Mouse (Mus musculus) MEL (cell line): ENCODE measurements around the gene Gm11077.

ENCODE experiments used
- CHD1 ChIP-seq: IDR thresholded peaks from 2 replicates; pipeline ENCODE4 v1.6.1; 2012; ENCODE audit warnings: low read depth, mild to moderate bottlenecking, inconsistent platforms, low read length, improper control_type of control experiment
- CTCF ChIP-seq, 3 experiments: IDR thresholded peaks in 2 of 3; conservative IDR thresholded peaks in 1 of 3; 2 replicates each; pipeline ENCODE4 v1.5.1; 2011 to 2012; ENCODE audit warnings: low read length in 3 of 3, low read depth in 2 of 3, mild to moderate bottlenecking in 2 of 3, improper control_type of control experiment in 1 of 3, inconsistent platforms in 1 of 3, mixed read lengths in 1 of 3, moderate library complexity in 1 of 3; ENCODE audit not compliant: control insufficient read depth in 1 of 3, insufficient read depth in 1 of 3, poor library complexity in 1 of 3, severe bottlenecking in 1 of 3
- EP300 ChIP-seq, 2 experiments: IDR thresholded peaks; 2 replicates each; pipeline ENCODE4 v1.6.1; 2011; ENCODE audit warnings: improper control_type of control experiment in 2 of 2, low read length in 2 of 2, low read depth in 1 of 2, mild to moderate bottlenecking in 1 of 2
- HCFC1 ChIP-seq: IDR thresholded peaks from 2 replicates; pipeline ENCODE4 v1.6.1; 2012; ENCODE audit warnings: low read depth, mild to moderate bottlenecking, inconsistent platforms, low read length, improper control_type of control experiment, moderate library complexity
- NRF1 ChIP-seq: IDR thresholded peaks from 2 replicates; pipeline ENCODE4 v1.6.1; 2014; ENCODE audit warnings: low read depth, mild to moderate bottlenecking, inconsistent platforms, low read length, improper control_type of control experiment, moderate library complexity; ENCODE audit not compliant: poor library complexity, insufficient read depth, severe bottlenecking
- POLR2A ChIP-seq, 2 experiments: IDR thresholded peaks; 2 replicates each; pipeline ENCODE4 v1.6.1; 2011 to 2012; ENCODE audit warnings: low read length in 2 of 2, mild to moderate bottlenecking in 2 of 2, control low read depth in 1 of 2, improper control_type of control experiment in 1 of 2, low read depth in 1 of 2, moderate library complexity in 1 of 2; ENCODE audit not compliant: control insufficient read depth in 1 of 2, insufficient read depth in 1 of 2, poor library complexity in 1 of 2
- RAD21 ChIP-seq: IDR thresholded peaks from 2 replicates; pipeline ENCODE4 v1.6.1; 2011; ENCODE audit warnings: mild to moderate bottlenecking, low read depth, low read length, improper control_type of control experiment
- SIN3A ChIP-seq: IDR thresholded peaks from 2 replicates; pipeline ENCODE4 v1.6.1; 2012; ENCODE audit warnings: low read length, improper control_type of control experiment, inconsistent platforms
- TAL1 ChIP-seq: IDR thresholded peaks from 2 replicates; pipeline ENCODE4 v1.6.1; 2012; ENCODE audit warnings: mild to moderate bottlenecking, inconsistent platforms, low read length, moderate library complexity, mixed read lengths
- TBP ChIP-seq: IDR thresholded peaks from 2 replicates; pipeline ENCODE4 v1.8.0; 2011; ENCODE audit warnings: low read depth, low read length, improper control_type of control experiment
- USF1 ChIP-seq: IDR thresholded peaks from 2 replicates; pipeline ENCODE4 v1.6.1; 2014; ENCODE audit warnings: low read depth, mild to moderate bottlenecking, inconsistent platforms, low read length, improper control_type of control experiment, moderate library complexity
- ZC3H11A ChIP-seq: IDR thresholded peaks from 2 replicates; pipeline ENCODE4 v1.6.1; 2012; ENCODE audit warnings: low read depth, mild to moderate bottlenecking, inconsistent platforms, low read length, improper control_type of control experiment

GRCm38 (mm10) chr6:140684403-140684802 lies 44.7 kb upstream of the Gm11077 start:
- TF ChIP-seq TBP = no peak
- no peak for TF ChIP-seq CTCF (IDR thresholded peaks at IDR 0.05 in 2 of 3, conservative IDR thresholded peaks at IDR 0.05 in 1 of 3; ENCODE audit: control insufficient read depth in 1 of 3, insufficient read depth in 1 of 3, low read depth in 2 of 3, low read length in 3 of 3, poor library complexity in 1 of 3, severe bottlenecking in 1 of 3)
- TF ChIP-seq CHD1 = no peak
- no peak for TF ChIP-seq USF1
- TF ChIP-seq POLR2A (IDR thresholded peaks at IDR 0.05; ENCODE audit: control insufficient read depth in 1 of 2, insufficient read depth in 1 of 2, low read depth in 1 of 2, low read length in 2 of 2, poor library complexity in 1 of 2) = no peak
- no peak for TF ChIP-seq EP300 (IDR thresholded peaks at IDR 0.05; ENCODE audit: low read depth in 1 of 2, low read length in 2 of 2)
- TF ChIP-seq HCFC1 = no peak
- TF ChIP-seq TAL1 = no peak
- no peak for TF ChIP-seq SIN3A
- TF ChIP-seq RAD21 = no peak
- no peak for TF ChIP-seq ZC3H11A
- TF ChIP-seq NRF1 = no peak
